Mouse (Mus musculus) ES-E14 (cell line): ENCODE data around the gene Nxpe4.

ENCODE experiments used
- HCFC1 ChIP-seq: IDR thresholded peaks from 2 replicates; pipeline ENCODE4 v1.6.1; 2012; ENCODE audit warnings: low read length, inconsistent platforms, borderline replicate concordance; ENCODE audit not compliant: insufficient read depth
- ZNF384 ChIP-seq: IDR thresholded peaks from 2 replicates; pipeline ENCODE4 v1.6.1; 2012; ENCODE audit warnings: low read depth, low read length, inconsistent platforms

DNA sequence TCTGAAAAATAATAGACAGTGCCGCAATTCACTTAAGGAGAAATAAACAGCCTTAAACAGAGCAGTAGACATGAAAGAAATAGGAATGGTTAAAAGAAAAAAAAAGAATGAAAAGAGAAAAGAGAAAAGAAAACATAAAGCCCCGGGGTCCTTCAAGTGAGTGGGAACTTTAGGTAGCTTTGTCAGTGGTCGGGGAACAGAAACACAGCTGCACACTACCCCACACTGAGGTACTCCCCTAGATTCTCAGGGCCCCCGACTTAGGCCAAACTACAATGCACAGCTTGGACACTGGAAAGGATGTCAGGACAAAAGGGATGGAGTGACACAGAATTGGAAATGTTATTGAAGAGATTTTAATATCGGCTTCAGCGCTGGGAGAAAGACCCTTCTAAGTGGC lies 200.9 kb downstream of the Nxpe4 start:
- no peak for TF ChIP-seq HCFC1
- TF ChIP-seq ZNF384 = no peak
